Mouse (Mus musculus): Measurements from ENCODE around the gene Slc45a3. TPM values are rescaled to one million over a fixed set of nuclear protein-coding genes. Genes with fewer than 3 reads are reported as not detected.

Gene Slc45a3
- 1 to 10 TPM; 3.2 to 3.3 TPM for total RNA-seq (2021)
- long read RNA-seq, experiment 1, partial matches to known transcripts: 0 of 7 reads
- long read RNA-seq, experiment 1, other reads (novel, unspliced or antisense): 3 of 7 reads
- long read RNA-seq, experiment 2, partial matches to known transcripts: 0 of 4 reads
- long read RNA-seq, experiment 2, other reads (novel, unspliced or antisense): 2 of 4 reads

DNA sequence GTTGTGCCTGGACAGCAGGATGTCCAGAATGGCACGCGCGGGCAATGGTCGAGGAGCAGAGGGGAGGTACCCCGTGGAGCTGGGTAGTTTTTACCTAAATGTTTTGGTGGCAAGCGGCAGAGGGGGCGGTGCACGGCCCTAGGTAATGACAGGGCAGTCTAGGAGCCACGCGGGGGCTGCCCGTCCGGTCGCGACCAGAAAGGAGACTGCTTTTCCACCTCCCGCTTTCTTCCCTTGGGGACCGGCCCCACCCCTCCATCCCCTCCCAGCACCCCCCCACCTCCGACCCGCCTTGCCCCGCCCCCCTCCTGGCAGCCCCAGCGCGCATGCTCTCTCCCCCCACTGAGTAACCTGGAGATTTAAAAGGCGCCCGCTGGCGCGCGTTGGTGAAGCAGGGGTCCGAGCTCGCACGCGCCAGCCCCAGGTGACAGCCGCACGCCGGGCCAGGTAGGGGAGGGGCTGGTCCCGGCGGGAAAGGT lies at the start of gene Slc45a3:
Slc45a3 (plus strand) TSS at position 362 of the 479 bp plus-strand sequence.
- no peak for DNase-seq (ENCODE audit: low spot score in 2 of 2)

DNA sequence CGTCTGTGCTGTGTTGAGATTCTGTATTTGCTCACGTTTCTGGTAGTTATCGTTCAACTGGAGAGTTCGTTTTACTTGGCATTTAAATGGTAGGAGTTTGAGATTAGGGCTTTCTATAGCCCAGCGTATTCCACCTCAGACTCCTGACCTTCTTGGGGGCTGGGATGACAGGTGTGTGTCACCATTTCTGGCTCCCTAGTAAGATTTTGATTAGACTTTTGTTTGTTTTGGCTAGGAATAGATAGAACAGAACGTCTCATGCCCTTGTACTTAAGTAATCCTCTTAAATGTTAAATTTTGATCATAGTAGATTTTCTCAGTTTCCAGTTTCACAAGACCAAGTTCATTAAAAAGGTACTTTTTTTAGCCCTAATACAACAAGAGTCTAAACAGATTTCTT lies 45.1 kb upstream of the Slc45a3 start:
- no peak for DNase-seq (ENCODE audit: low spot score in 2 of 2)

DNA sequence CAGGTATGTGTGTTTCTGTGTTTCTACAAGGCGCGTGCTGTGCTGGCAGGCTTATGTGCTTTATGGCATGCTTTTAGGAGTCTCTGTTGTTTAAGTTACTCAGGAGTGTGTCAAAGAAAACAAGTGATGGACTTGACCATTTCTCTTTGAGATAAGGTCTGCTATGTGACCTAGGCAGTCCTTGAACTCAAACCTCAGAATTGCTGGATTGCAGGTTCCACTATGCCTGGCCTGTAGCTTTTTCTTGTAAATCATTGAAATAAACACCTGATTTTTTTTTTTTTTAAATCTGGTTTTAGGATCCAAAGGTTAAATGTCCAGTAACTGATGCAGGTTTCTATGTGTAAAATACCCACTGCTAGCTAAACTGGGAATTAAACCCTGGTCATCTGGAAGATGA lies 43.7 kb upstream of the Slc45a3 start:
- DNase-seq (ENCODE audit: low spot score in 2 of 2): no peak

DNA sequence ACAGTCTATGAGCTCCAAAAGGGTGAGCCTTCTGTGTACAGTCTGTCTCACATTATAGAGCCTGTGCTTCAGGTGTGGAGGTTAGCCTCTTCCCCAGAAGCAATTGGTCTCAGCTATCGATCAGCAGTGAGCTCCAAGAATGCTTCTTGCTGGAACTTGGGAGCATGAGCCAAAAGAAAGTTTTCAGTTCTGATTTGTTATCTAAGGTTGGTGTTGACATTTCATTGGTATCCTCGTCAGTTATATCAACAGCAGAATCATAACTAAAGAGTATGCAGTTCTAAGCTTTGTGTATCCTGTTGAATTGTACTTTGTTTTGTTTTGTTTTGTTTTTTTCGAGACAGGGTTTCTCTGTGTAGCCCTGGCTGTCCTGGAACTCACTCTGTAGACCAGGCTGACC lies 40.7 kb upstream of the Slc45a3 start:
- no peak for DNase-seq (ENCODE audit: low spot score in 2 of 2)

DNA sequence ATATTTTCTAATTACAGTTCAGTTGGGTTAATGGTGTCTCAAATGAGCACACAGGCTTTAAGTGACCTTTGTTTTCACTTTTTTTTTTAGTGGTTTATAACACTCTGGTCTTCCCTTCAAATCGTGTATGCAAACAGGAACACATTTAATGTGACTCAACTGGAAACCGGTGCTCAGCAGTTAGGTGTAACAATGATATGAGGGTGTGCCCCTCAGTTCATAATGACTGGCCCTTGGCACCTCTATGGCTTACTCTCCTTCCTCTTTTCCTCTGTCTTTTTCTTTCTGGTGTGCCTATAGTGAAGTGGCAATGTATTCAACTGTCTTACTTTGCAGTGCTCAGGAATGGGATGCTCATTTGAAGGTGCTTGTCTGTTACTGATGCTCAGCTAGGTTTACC lies 29.3 kb upstream of the Slc45a3 start:
- no peak for DNase-seq (ENCODE audit: low spot score in 2 of 2)

GRCm38 (mm10) chr1:131937659-131938305 lies 25.0 kb upstream of the Slc45a3 start:
- peak in 1 of 2 experiments; percentile 50 for DNase-seq (ENCODE audit: low spot score in 2 of 2)

- peak in 1 of 2 experiments; percentile 36 for DNase-seq (ENCODE audit: low spot score in 2 of 2)
These were observed 24.0 kb upstream of the Slc45a3 start for GRCm38 (mm10) chr1:131938811-131939210.

- DNase-seq (ENCODE audit: low spot score in 2 of 2): no peak
These were observed 22.0 kb upstream of the Slc45a3 start for GRCm38 (mm10) chr1:131940711-131941244.

DNA sequence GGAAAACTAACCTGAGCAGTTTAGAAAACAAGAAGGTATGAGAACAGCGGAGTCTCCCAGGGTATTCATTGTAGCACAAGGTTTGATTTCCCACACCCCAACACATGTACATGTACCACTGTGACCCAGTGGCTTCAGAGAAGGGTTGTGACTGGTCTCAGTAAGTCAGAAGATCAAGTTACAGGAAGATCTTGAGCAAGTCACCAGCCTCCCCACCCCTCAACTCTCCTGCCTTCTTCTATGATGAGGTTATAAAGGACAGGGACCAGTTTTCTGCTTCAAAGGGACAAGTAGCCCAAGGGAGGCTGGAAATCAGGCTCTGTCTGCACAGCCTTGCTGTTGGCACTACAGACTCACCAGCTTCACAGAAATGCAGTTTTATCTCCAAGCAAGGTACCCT lies 21.3 kb upstream of the Slc45a3 start:
- DNase-seq (ENCODE audit: low spot score in 2 of 2): no peak

- peak in 1 of 2 experiments; percentile 45 for DNase-seq (ENCODE audit: low spot score in 2 of 2)
These were observed 19.9 kb upstream of the Slc45a3 start for GRCm38 (mm10) chr1:131942621-131943590.

- no peak for DNase-seq (ENCODE audit: low spot score in 2 of 2)
These were observed 16.9 kb upstream of the Slc45a3 start for GRCm38 (mm10) chr1:131945674-131946440.

GRCm38 (mm10) chr1:131946462-131947215 lies 16.1 kb upstream of the Slc45a3 start:
- DNase-seq (ENCODE audit: low spot score in 2 of 2): no peak

GRCm38 (mm10) chr1:131947997-131948525 lies 14.7 kb upstream of the Slc45a3 start:
- no peak for DNase-seq (ENCODE audit: low spot score in 2 of 2)

DNA sequence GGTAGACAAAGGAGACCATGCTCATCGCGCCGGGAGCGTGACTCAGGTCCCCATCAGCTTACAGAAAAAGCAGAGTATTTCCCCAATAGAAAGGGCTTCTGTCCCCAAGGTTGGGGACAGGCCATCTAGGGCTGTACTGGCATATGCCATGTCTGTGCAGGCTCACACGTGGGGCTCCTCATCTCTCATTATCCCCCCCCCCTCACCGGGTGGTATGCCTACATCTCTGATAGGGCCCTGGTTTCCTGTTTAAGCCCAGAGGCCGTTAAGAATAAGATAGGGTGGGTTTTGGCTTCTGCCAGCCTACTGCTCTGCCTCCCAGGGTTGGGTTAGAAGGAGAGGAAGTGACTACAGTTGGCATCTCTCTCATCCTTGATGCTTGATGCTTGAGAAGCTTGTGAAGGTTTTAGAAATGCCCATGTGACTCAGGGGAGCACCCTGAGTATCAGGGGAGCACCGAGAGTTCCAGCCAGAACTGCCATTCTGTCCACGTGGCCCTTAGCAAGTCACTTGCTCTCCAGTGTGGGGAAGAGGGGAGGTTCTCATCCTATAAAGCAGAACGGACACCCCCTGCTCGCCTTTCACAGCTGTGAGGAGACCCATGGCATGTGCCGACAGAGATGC lies 8.4 kb upstream of the Slc45a3 start:
- DNase-seq (ENCODE audit: low spot score in 2 of 2): no peak

DNA sequence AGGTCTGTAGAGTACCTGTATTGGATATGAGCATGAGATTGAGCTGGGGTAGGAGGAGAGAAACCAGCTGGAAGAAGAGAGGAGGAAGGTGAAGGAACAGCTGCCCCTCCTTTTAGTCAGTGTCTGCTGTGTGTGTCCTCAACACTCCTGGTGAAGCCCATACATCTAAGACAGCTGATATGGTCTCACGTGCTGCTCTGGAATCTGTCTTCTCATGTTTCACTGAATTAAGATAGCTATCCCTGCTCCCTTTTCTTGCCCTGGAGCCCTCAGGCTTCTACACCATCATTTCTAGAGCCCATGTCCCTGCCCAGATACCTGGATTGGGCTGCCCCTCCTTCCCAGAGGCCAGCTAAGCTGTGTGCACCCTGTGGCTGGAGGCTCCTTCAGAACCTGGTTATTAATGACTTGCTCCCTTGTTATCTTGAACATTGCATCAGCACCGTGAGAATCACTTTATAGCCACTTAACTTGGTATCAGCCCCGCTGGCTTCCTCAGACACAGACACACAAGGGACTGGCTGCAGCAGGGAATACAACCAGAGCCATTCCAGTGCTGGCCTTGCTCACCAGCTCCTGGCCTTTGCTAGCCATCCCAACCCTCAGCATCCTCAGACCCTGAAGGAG lies 7.5 kb upstream of the Slc45a3 start:
- no peak for DNase-seq (ENCODE audit: low spot score in 2 of 2)

GRCm38 (mm10) chr1:131957416-131957815 lies 5.4 kb upstream of the Slc45a3 start:
- DNase-seq (ENCODE audit: low spot score in 2 of 2): no peak

- DNase-seq (ENCODE audit: low spot score in 2 of 2): no peak
These were observed 1.8 kb upstream of the Slc45a3 start for GRCm38 (mm10) chr1:131961004-131961403.

DNA sequence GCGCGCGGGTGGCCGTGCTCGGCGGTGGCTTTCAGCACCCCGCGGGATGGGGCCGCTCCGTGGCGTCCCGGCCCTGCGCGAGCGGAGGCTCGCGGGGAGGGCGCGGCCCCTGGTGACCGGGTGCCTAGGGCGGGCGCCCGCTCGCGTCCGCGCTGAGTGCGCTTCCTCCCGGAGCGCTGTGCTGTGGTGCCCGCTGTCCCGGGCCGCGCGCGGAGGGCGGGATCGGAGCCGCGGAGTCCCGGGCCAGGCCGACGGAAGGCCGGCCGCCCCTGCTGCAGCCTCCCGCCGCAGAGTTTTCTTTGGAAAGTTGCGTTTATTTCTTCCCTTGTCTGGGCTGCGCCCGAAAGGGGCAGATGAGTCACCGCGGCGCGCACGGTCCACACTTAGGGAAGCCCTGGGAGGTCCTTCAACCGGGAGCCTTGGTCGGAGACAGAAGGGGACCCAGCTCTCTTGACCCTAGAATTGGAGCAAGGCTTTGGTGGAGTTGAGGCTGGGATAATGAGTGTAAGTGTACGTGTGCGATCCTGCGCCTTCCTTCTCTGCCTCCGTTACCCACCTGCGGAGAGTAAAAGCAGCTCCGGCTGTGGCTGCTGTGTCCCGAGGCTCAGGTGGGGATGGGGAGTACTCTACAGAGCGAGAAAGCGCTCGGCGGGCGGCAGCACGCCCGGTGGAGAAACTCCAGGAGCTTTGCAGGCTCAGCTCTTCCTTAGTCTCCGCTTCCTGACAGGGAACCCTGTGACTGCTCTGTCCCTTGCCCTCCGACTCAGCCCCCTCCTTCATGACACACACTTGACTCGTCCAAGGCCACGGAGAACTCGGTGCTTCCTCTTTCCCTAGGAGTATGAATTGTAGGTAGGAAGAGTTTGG lies 551 bp downstream of the Slc45a3 start:
- DNase-seq (ENCODE audit: low spot score in 2 of 2): peak in 1 of 2 experiments; percentile 20

Data from gastrocnemius, postnatal 4 days (tissue).